Mouse (Mus musculus): ENCODE data around the gene Lrrc8d.

GRCm38 (mm10) chr5:105861616-105862015, 161.8 kb downstream of the Lrrc8d start:
- TF ChIP-seq CTCF (conservative IDR thresholded peaks at IDR 0.05 in 1 of 2, IDR thresholded peaks at IDR 0.05 in 1 of 2; ENCODE audit: low read depth in 2 of 2, low read length in 2 of 2) (no peak), PAX5 (IDR thresholded peaks at IDR 0.05; ENCODE audit: low read length) (no peak), POLR2A (IDR thresholded peaks at IDR 0.05; ENCODE audit: low read depth, low read length) (no peak), POLR2AphosphoS2 (IDR thresholded peaks at IDR 0.05; ENCODE audit: low read depth, low read length) (no peak), MAFK (IDR thresholded peaks at IDR 0.05; ENCODE audit: insufficient replicate concordance, low read length) (no peak), SIN3A (IDR thresholded peaks at IDR 0.05; ENCODE audit: low read length) (no peak), ZKSCAN1 (IDR thresholded peaks at IDR 0.05; ENCODE audit: borderline replicate concordance, low read depth, low read length) (no peak), RAD21 (IDR thresholded peaks at IDR 0.05; ENCODE audit: low read depth, low read length) (no peak), CHD2 (IDR thresholded peaks at IDR 0.05; ENCODE audit: low read length) (no peak), EP300 (IDR thresholded peaks at IDR 0.05; ENCODE audit: low read length) (no peak)

All from CH12.LX (cell line).